Mouse (Mus musculus): ENCODE results near the gene 3100002H09Rik. TPM values are rescaled to one million over a fixed set of nuclear protein-coding genes. Genes with fewer than 3 reads are reported as not detected.

3100002H09Rik gene
- total and polyA plus RNA-seq, 3 experiments: not detected

- H3K36me3 ChIP-seq (ENCODE audit: control insufficient read depth in 1 of 2, insufficient read depth in 2 of 2, low read length in 2 of 2): peaks cover 0 to 9% of the 10 kb centered on the region in 2 experiments; a peak in 2 of 4 replicates
- H3K4me3 ChIP-seq (ENCODE audit: control insufficient read depth in 1 of 2, insufficient read depth in 1 of 2, low read depth in 2 of 2, low read length in 2 of 2): no peak overlapping the region
- no peaks in the 10 kb centered on the region for H3K79me2 ChIP-seq (ENCODE audit: control insufficient read depth, insufficient read depth, low read length, poor library complexity)
- DNase-seq (ENCODE audit: low read depth, low spot score): no peak
- no peak overlapping the region for H3K9ac ChIP-seq (ENCODE audit: control insufficient read depth, low read depth, low read length, poor library complexity, severe bottlenecking)
- H3K9me3 ChIP-seq (replicated peaks; ENCODE audit: insufficient read depth, low read length): no peaks in the 10 kb centered on the region
- H3K27ac ChIP-seq (ENCODE audit: control insufficient read depth, low read depth, low read length): no peak overlapping the region
- peaks cover 0 to 13% of the 10 kb centered on the region in 2 experiments; a peak in 1 of 4 replicates for H3K4me1 ChIP-seq (ENCODE audit: control insufficient read depth in 1 of 2, insufficient read depth in 2 of 2, low read length in 2 of 2)
- H3K27me3 ChIP-seq (ENCODE audit: control insufficient read depth in 1 of 2, insufficient read depth in 2 of 2, low read length in 2 of 2): no peaks in the 10 kb centered on the region
- TF ChIP-seq MYC (IDR thresholded peaks at IDR 0.05; ENCODE audit: low read depth, low read length): no peak
- TF ChIP-seq MAFK (IDR thresholded peaks at IDR 0.05; ENCODE audit: borderline replicate concordance, low read depth, low read length): no peak
- no peak for TF ChIP-seq POLR2AphosphoS5 (IDR thresholded peaks at IDR 0.05; ENCODE audit: borderline replicate concordance, low read depth, low read length)
- TF ChIP-seq JUND (IDR thresholded peaks at IDR 0.05; ENCODE audit: low read depth, low read length): no peak
- no peak for TF ChIP-seq POLR2A (IDR thresholded peaks at IDR 0.05; ENCODE audit: control insufficient read depth in 1 of 2, insufficient read depth in 1 of 2, low read depth in 1 of 2, low read length in 2 of 2, poor library complexity in 1 of 2)
- no peak for TF ChIP-seq ELF1 (IDR thresholded peaks at IDR 0.05; ENCODE audit: low read depth, low read length)
- no peak for TF ChIP-seq USF1 (IDR thresholded peaks at IDR 0.05; ENCODE audit: low read depth, low read length)
- no peak for TF ChIP-seq KAT2A (conservative IDR thresholded peaks at IDR 0.05; ENCODE audit: low read depth, low read length)
- TF ChIP-seq HCFC1 (IDR thresholded peaks at IDR 0.05; ENCODE audit: low read depth, low read length): no peak
- TF ChIP-seq E2F4 (IDR thresholded peaks at IDR 0.05; ENCODE audit: borderline replicate concordance, low read depth, low read length): no peak
These were observed 36.0 kb upstream of the 3100002H09Rik start for GRCm38 (mm10) chr4:124646591-124646990.

- no peaks in the 10 kb centered on the region for H3K9me3 ChIP-seq (replicated peaks; ENCODE audit: insufficient read depth, low read length)
- H3K79me2 ChIP-seq (ENCODE audit: control insufficient read depth, insufficient read depth, low read length, poor library complexity): no peaks in the 10 kb centered on the region
- H3K27ac ChIP-seq (ENCODE audit: control insufficient read depth, low read depth, low read length): no peak overlapping the region
- no peak overlapping the region for H3K9ac ChIP-seq (ENCODE audit: control insufficient read depth, low read depth, low read length, poor library complexity, severe bottlenecking)
- H3K27me3 ChIP-seq (ENCODE audit: control insufficient read depth in 1 of 2, insufficient read depth in 2 of 2, low read length in 2 of 2): no peaks in the 10 kb centered on the region
- DNase-seq (ENCODE audit: low read depth, low spot score): peak; percentile 78
- no peak overlapping the region; a peak in 1 of 4 replicates for H3K4me3 ChIP-seq (ENCODE audit: control insufficient read depth in 1 of 2, insufficient read depth in 1 of 2, low read depth in 2 of 2, low read length in 2 of 2)
- peaks cover 0 to 9% of the 10 kb centered on the region in 2 experiments; a peak in 2 of 4 replicates for H3K36me3 ChIP-seq (ENCODE audit: control insufficient read depth in 1 of 2, insufficient read depth in 2 of 2, low read length in 2 of 2)
- H3K4me1 ChIP-seq (ENCODE audit: control insufficient read depth in 1 of 2, insufficient read depth in 2 of 2, low read length in 2 of 2): peaks cover 0 to 13% of the 10 kb centered on the region in 2 experiments; a peak in 1 of 4 replicates
- TF ChIP-seq E2F4 (IDR thresholded peaks at IDR 0.05; ENCODE audit: borderline replicate concordance, low read depth, low read length): no peak
- peak; percentile 87 for TF ChIP-seq GATA1 (IDR thresholded peaks at IDR 0.05; ENCODE audit: low read depth, low read length)
- no peak for TF ChIP-seq CHD2 (IDR thresholded peaks at IDR 0.05; ENCODE audit: low read length)
- TF ChIP-seq MEF2A (IDR thresholded peaks at IDR 0.05; ENCODE audit: extremely low read depth, insufficient replicate concordance, low read depth, low read length, poor library complexity, severe bottlenecking): no peak
- TF ChIP-seq MYB (IDR thresholded peaks at IDR 0.05; ENCODE audit: low read depth, low read length): no peak
- TF ChIP-seq POLR2AphosphoS2 (IDR thresholded peaks at IDR 0.05; ENCODE audit: low read length): no peak
- TF ChIP-seq MAZ (IDR thresholded peaks at IDR 0.05; ENCODE audit: low read depth, low read length): no peak
- no peak for TF ChIP-seq MYC (IDR thresholded peaks at IDR 0.05; ENCODE audit: low read depth, low read length)
- peak; percentile 58 for TF ChIP-seq TAL1 (IDR thresholded peaks at IDR 0.05; ENCODE audit: low read length)
- no peak for TF ChIP-seq ZNF384 (IDR thresholded peaks at IDR 0.05; ENCODE audit: low read depth, low read length)
- no peak for TF ChIP-seq UBTF (IDR thresholded peaks at IDR 0.05; ENCODE audit: borderline replicate concordance, insufficient read depth, low read depth, low read length)
- TF ChIP-seq KAT2A (conservative IDR thresholded peaks at IDR 0.05; ENCODE audit: low read depth, low read length): no peak
- TF ChIP-seq GABPA (IDR thresholded peaks at IDR 0.05; ENCODE audit: low read depth, low read length): no peak
- TF ChIP-seq MAX (IDR thresholded peaks at IDR 0.05; ENCODE audit: low read length): no peak
- TF ChIP-seq USF1 (IDR thresholded peaks at IDR 0.05; ENCODE audit: low read depth, low read length): no peak
- TF ChIP-seq HCFC1 (IDR thresholded peaks at IDR 0.05; ENCODE audit: low read depth, low read length): no peak
- TF ChIP-seq ETS1 (IDR thresholded peaks at IDR 0.05; ENCODE audit: low read depth, low read length): peak; percentile 93
- TF ChIP-seq CHD1 (IDR thresholded peaks at IDR 0.05; ENCODE audit: low read depth, low read length): no peak
- TF ChIP-seq NELFE (IDR thresholded peaks at IDR 0.05; ENCODE audit: low read depth, low read length): no peak
- no peak for TF ChIP-seq JUND (IDR thresholded peaks at IDR 0.05; ENCODE audit: low read depth, low read length)
- peak; percentile 68 for TF ChIP-seq RCOR1 (IDR thresholded peaks at IDR 0.05; ENCODE audit: low read depth, low read length)
- no peak for TF ChIP-seq ZMIZ1 (IDR thresholded peaks at IDR 0.05; ENCODE audit: low read depth, low read length)
- peak; percentile 66 to 81 for TF ChIP-seq EP300 (IDR thresholded peaks at IDR 0.05; ENCODE audit: low read depth in 1 of 2, low read length in 2 of 2)
- TF ChIP-seq RAD21 (IDR thresholded peaks at IDR 0.05; ENCODE audit: low read depth, low read length): peak; percentile 15
- peak; percentile 68; the same call in 1 of the 2 replicates for TF ChIP-seq MAFK (IDR thresholded peaks at IDR 0.05; ENCODE audit: borderline replicate concordance, low read depth, low read length)
- TF ChIP-seq ZC3H11A (IDR thresholded peaks at IDR 0.05; ENCODE audit: low read depth, low read length): no peak
- no peak for TF ChIP-seq POLR2AphosphoS5 (IDR thresholded peaks at IDR 0.05; ENCODE audit: borderline replicate concordance, low read depth, low read length)
These were observed 34.4 kb upstream of the 3100002H09Rik start for GRCm38 (mm10) chr4:124644974-124645433.

Data from MEL (cell line).